Mouse (Mus musculus) embryo, embryonic 11.5 days (tissue): ENCODE measurements around the gene Podxl2.
A peak's percentile ranks its signal among the peaks of the same experiment; 100 is the strongest.

ENCODE experiments used
- DNase-seq: peaks from one replicate; pipeline ENCODE4 v3.0.0-alpha.2; 2012; ENCODE audit warnings: low read depth, low spot score

Podxl2 gene

GRCm38 (mm10) chr6:88874868-88875508 lies at the start of gene Podxl2:
TSS of gene Podxl2 (minus strand) at chr6:88875044.
- peak; percentile 61 for DNase-seq

GRCm38 (mm10) chr6:88918802-88919201 lies 44.0 kb upstream of the Podxl2 start:
- no peak for DNase-seq

- DNase-seq = no peak
Measured at GRCm38 (mm10) chr6:88916153-88916552, 41.3 kb upstream of the Podxl2 start.

- no peak for DNase-seq
Measured at GRCm38 (mm10) chr6:88915510-88915909, 40.7 kb upstream of the Podxl2 start.

- DNase-seq = no peak
Measured at GRCm38 (mm10) chr6:88914799-88915198, 40.0 kb upstream of the Podxl2 start.

- DNase-seq = no peak
Measured at GRCm38 (mm10) chr6:88913440-88913839, 38.6 kb upstream of the Podxl2 start.

- DNase-seq = no peak
Measured at GRCm38 (mm10) chr6:88913022-88913421, 38.2 kb upstream of the Podxl2 start.

- DNase-seq = no peak
Measured at GRCm38 (mm10) chr6:88909151-88909550, 34.3 kb upstream of the Podxl2 start.

GRCm38 (mm10) chr6:88906369-88907108 lies 31.7 kb upstream of the Podxl2 start:
- peak; percentile 54 for DNase-seq

- DNase-seq = no peak
Measured at GRCm38 (mm10) chr6:88905042-88905441, 30.2 kb upstream of the Podxl2 start.

GRCm38 (mm10) chr6:88904456-88904974 lies 29.7 kb upstream of the Podxl2 start:
- DNase-seq = no peak

- DNase-seq = no peak
Measured at GRCm38 (mm10) chr6:88903708-88904107, 28.9 kb upstream of the Podxl2 start.

- DNase-seq = peak; percentile 88
Measured at GRCm38 (mm10) chr6:88901947-88902820, 27.3 kb upstream of the Podxl2 start, which contains the start of gene Tpra1. TSS of gene Tpra1 (plus strand) at chr6:88902251.

GRCm38 (mm10) chr6:88901471-88901870 lies 26.6 kb upstream of the Podxl2 start:
- DNase-seq = no peak

GRCm38 (mm10) chr6:88899628-88900027 lies 24.8 kb upstream of the Podxl2 start:
- no peak for DNase-seq

GRCm38 (mm10) chr6:88899086-88899485 lies 24.2 kb upstream of the Podxl2 start:
- DNase-seq = no peak

- peak; percentile 95 for DNase-seq
Measured at GRCm38 (mm10) chr6:88898534-88899048, 23.7 kb upstream of the Podxl2 start, which contains the start of gene Mcm2. TSS of gene Mcm2 (minus strand) at chr6:88898780.

GRCm38 (mm10) chr6:88897246-88897645 lies 22.4 kb upstream of the Podxl2 start:
- no peak for DNase-seq

- no peak for DNase-seq
Measured at GRCm38 (mm10) chr6:88895943-88896342, 21.1 kb upstream of the Podxl2 start.

- DNase-seq = no peak
Measured at GRCm38 (mm10) chr6:88893559-88893958, 18.7 kb upstream of the Podxl2 start.

GRCm38 (mm10) chr6:88890832-88891231 lies 16.0 kb upstream of the Podxl2 start:
- DNase-seq = no peak
